Mouse (Mus musculus): ENCODE measurements around the gene Sncb. TPM values are rescaled to one million over a fixed set of nuclear protein-coding genes. Genes with fewer than 3 reads are reported as not detected.

Sncb gene
- total RNA-seq (2014; rRNA removed; ENCODE audit: low replicate concordance) = not detected in 2 replicates
- not detected in 2 replicates for polyA plus RNA-seq (2015; fragmentation: Nextera tagmentation; extraction: Ambion mirVana)

- Histone ChIP-seq H3K4me1 (ENCODE audit: control insufficient read depth, insufficient read depth) (no peaks in the 10 kb centered on the region), H3K9ac (replicated peaks; ENCODE audit: low read depth, low read length) (no peak within 1 kb of the TSS), H3K4me3 (ENCODE audit: low read depth, low read length) (peak within 1 kb of the TSS; percentile 20), H3K36me3 (replicated peaks; ENCODE audit: control insufficient read depth, insufficient read depth, low read length) (no peaks in the 10 kb centered on the region), H3K27me3 (ENCODE audit: control insufficient read depth, insufficient read depth, low read length) (peaks cover 49% of the 10 kb centered on the region), H3K9me3 (replicated peaks; ENCODE audit: control insufficient read depth, low read length) (no peaks in the 10 kb centered on the region), H3K4me2 (ENCODE audit: low read depth, low read length) (peak within 1 kb of the TSS; percentile 29), H3K27ac (ENCODE audit: low read depth) (no peak within 1 kb of the TSS)
- DNase-seq (ENCODE audit: low spot score) (no peak), ATAC-seq (ENCODE audit: insufficient read depth, low read depth) (peak; percentile 30; the same call in 1 of the 2 replicates)
- TF ChIP-seq EP300 (IDR thresholded peaks at IDR 0.05; ENCODE audit: low read depth) (no peak), CTCF (IDR thresholded peaks at IDR 0.05; ENCODE audit: low read depth) (peak; percentile 52)
- 3% methylated on average over 30 of the region's 35 CpGs for WGBS
These were observed at the start of gene Sncb for GRCm38 (mm10) chr13:54766192-54766768. TSS of gene Sncb (minus strand) at chr13:54766595.

- no peaks in the 10 kb centered on the region for H3K9me3 ChIP-seq (replicated peaks; ENCODE audit: control insufficient read depth, low read length)
- ATAC-seq (ENCODE audit: insufficient read depth, low read depth) (no peak), DNase-seq (ENCODE audit: low spot score) (no peak)
- H3K36me3 ChIP-seq (replicated peaks; ENCODE audit: control insufficient read depth, insufficient read depth, low read length) = no peaks in the 10 kb centered on the region
- no peak overlapping the region for H3K27ac ChIP-seq (ENCODE audit: low read depth)
- H3K4me3 ChIP-seq (ENCODE audit: low read depth, low read length) = no peak overlapping the region
- no peaks in the 10 kb centered on the region for H3K4me1 ChIP-seq (ENCODE audit: control insufficient read depth, insufficient read depth)
- H3K4me2 ChIP-seq (ENCODE audit: low read depth, low read length) = no peak overlapping the region
- no peak overlapping the region for H3K9ac ChIP-seq (replicated peaks; ENCODE audit: low read depth, low read length)
- no peaks in the 10 kb centered on the region for H3K27me3 ChIP-seq (ENCODE audit: control insufficient read depth, insufficient read depth, low read length)
- WGBS = 74% methylated on average over 9 of the region's 9 CpGs
- TF ChIP-seq EP300 (IDR thresholded peaks at IDR 0.05; ENCODE audit: low read depth) = no peak
- TF ChIP-seq CTCF (IDR thresholded peaks at IDR 0.05; ENCODE audit: low read depth) = no peak
These were observed 47.0 kb upstream of the Sncb start for GRCm38 (mm10) chr13:54813381-54813780.

GRCm38 (mm10) chr13:54811476-54811875 is 45.1 kb upstream of the Sncb start:
- Histone ChIP-seq H3K9me3 (replicated peaks; ENCODE audit: control insufficient read depth, low read length) (no peaks in the 10 kb centered on the region), H3K9ac (replicated peaks; ENCODE audit: low read depth, low read length) (no peak overlapping the region), H3K36me3 (replicated peaks; ENCODE audit: control insufficient read depth, insufficient read depth, low read length) (no peaks in the 10 kb centered on the region), H3K4me1 (ENCODE audit: control insufficient read depth, insufficient read depth) (no peaks in the 10 kb centered on the region), H3K4me2 (ENCODE audit: low read depth, low read length) (no peak overlapping the region), H3K4me3 (ENCODE audit: low read depth, low read length) (no peak overlapping the region), H3K27ac (ENCODE audit: low read depth) (no peak overlapping the region), H3K27me3 (ENCODE audit: control insufficient read depth, insufficient read depth, low read length) (0 out of 2 replicates have a peak, but pooled peaks cover 3% of the 10 kb centered on the region)
- WGBS = 51% methylated on average over 7 of the region's 7 CpGs
- ATAC-seq (ENCODE audit: insufficient read depth, low read depth) = no peak
- no peak for DNase-seq (ENCODE audit: low spot score)
- TF ChIP-seq EP300 (IDR thresholded peaks at IDR 0.05; ENCODE audit: low read depth) = no peak
- TF ChIP-seq CTCF (IDR thresholded peaks at IDR 0.05; ENCODE audit: low read depth) = no peak

GRCm38 (mm10) chr13:54808067-54808466 is 41.7 kb upstream of the Sncb start:
- no peak overlapping the region for H3K9ac ChIP-seq (replicated peaks; ENCODE audit: low read depth, low read length)
- H3K4me3 ChIP-seq (ENCODE audit: low read depth, low read length) = no peak overlapping the region
- no peak overlapping the region for H3K4me2 ChIP-seq (ENCODE audit: low read depth, low read length)
- ATAC-seq (ENCODE audit: insufficient read depth, low read depth) = no peak
- TF ChIP-seq CTCF (IDR thresholded peaks at IDR 0.05; ENCODE audit: low read depth) (no peak), EP300 (IDR thresholded peaks at IDR 0.05; ENCODE audit: low read depth) (no peak)
- H3K27ac ChIP-seq (ENCODE audit: low read depth) = no peak overlapping the region
- DNase-seq (ENCODE audit: low spot score) = no peak
- H3K36me3 ChIP-seq (replicated peaks; ENCODE audit: control insufficient read depth, insufficient read depth, low read length) = no peaks in the 10 kb centered on the region
- H3K9me3 ChIP-seq (replicated peaks; ENCODE audit: control insufficient read depth, low read length) = no peaks in the 10 kb centered on the region
- no peaks in the 10 kb centered on the region for H3K4me1 ChIP-seq (ENCODE audit: control insufficient read depth, insufficient read depth)
- 62% methylated on average over 12 of the region's 12 CpGs for WGBS
- 0 out of 2 replicates have a peak, but pooled peaks cover 14% of the 10 kb centered on the region for H3K27me3 ChIP-seq (ENCODE audit: control insufficient read depth, insufficient read depth, low read length)

- Histone ChIP-seq H3K9me3 (replicated peaks; ENCODE audit: control insufficient read depth, low read length) (no peaks in the 10 kb centered on the region), H3K27me3 (ENCODE audit: control insufficient read depth, insufficient read depth, low read length) (0 out of 2 replicates have a peak, but pooled peaks cover 14% of the 10 kb centered on the region), H3K4me1 (ENCODE audit: control insufficient read depth, insufficient read depth) (no peaks in the 10 kb centered on the region), H3K4me3 (ENCODE audit: low read depth, low read length) (no peak overlapping the region), H3K36me3 (replicated peaks; ENCODE audit: control insufficient read depth, insufficient read depth, low read length) (no peaks in the 10 kb centered on the region), H3K4me2 (ENCODE audit: low read depth, low read length) (no peak overlapping the region), H3K9ac (replicated peaks; ENCODE audit: low read depth, low read length) (no peak overlapping the region), H3K27ac (ENCODE audit: low read depth) (no peak overlapping the region)
- ATAC-seq (ENCODE audit: insufficient read depth, low read depth) = no peak
- 52% methylated on average over 13 of the region's 13 CpGs for WGBS
- DNase-seq (ENCODE audit: low spot score) = no peak
- TF ChIP-seq EP300 (IDR thresholded peaks at IDR 0.05; ENCODE audit: low read depth) = no peak
- TF ChIP-seq CTCF (IDR thresholded peaks at IDR 0.05; ENCODE audit: low read depth) = no peak
These were observed 40.1 kb upstream of the Sncb start for GRCm38 (mm10) chr13:54806434-54806976.
